Mouse (Mus musculus) adrenal gland, postnatal 25 days (tissue): ENCODE data around the gene Itpr2. TPM values are rescaled to one million over a fixed set of nuclear protein-coding genes. Genes with fewer than 3 reads are reported as not detected.
A peak's percentile ranks its signal among the peaks of the same experiment; 100 is the strongest.

Experiments
- DNase-seq: peaks from one replicate; pipeline ENCODE4 v3.0.0; 2021; ENCODE audit warnings: mixed read lengths
- total RNA-seq: library from RNA; stranded (reverse); gene quantifications from 2 replicates; pipeline ENCODE4 v1.2.3, GENCODE M21; 2021

The Itpr2 gene
- total RNA-seq, 1 experiment from 2014 or later = 55.6 TPM

DNA sequence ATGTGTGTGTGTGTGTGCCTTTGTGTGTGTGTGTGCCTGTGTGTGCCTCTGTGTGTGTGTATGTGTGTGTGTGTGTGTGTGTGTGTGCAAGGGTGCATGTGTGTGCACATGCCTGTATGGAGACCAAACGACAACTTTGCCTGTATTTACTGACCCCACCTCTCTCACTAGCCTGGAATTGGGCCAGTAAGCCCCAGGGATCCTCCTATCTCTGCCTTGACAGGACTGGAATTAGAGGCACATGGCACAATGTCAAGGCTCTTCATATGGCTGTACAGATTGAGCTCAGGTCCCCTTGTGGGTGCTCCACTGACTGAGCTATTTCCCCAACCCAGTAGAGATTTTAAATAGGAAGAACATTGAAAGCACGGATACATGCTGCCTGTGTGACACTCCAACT, 198.7 kb downstream of the Itpr2 start:
- DNase-seq = no peak

- DNase-seq = no peak
Measured at GRCm38 (mm10) chr6:146302574-146303130, 199.4 kb downstream of the Itpr2 start.

DNA sequence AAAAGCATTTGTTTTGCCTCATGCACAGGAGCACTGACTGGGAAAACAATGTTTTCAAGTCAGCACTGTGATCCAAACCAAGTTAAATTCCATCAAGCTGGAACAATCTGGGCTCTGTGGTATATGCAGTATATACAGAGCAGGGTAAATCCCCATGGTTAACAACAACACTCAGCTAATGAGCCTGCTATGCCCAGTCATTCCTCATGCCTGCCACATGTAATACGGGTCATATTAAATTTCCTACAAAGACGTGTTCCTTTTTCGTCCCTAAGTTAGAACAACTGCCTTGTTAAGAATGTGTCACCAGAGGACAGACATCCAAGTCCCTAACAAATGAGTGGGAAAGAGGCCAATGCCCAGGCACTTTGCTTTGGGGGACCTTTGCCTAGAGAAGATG, 199.9 kb downstream of the Itpr2 start:
- DNase-seq = no peak

DNA sequence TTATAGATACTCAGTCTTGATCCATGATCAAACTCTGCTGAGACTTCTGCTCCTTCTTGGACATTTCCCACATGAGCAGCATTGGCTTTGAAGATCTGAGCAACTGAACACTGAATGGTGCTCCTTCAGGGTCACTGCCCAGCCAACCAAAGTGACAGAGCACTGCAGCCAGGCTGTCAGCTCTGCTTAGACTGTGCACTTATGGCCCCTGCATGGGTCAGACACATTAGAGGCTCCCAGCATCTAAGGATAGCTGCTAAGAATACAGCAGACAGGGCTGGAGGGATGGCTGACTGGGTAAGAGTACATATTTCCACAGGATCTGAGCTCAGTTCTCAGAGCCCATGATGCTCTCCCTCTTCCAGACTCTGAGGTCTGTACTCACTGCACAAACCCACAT, 201.1 kb downstream of the Itpr2 start:
- no peak for DNase-seq

DNA sequence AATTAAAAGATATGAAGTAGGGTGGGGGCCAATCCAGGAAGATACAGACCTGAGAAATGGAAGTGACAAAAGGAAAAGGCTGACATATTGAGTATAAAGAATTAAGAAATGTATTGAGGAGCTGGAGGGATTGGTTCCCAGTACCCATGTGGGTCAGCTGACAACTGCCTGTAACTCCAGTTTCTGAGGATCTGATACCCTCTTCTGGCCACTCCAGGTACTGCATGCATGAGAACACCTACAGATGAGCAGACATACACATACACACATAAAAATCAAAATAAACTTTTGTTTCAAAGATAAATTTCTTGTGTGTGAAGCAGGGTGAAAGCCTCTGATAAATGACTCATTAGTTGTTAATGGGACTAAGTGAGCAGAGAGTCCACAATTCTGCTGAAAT, 203.3 kb downstream of the Itpr2 start:
- no peak for DNase-seq

- DNase-seq = no peak
Measured at GRCm38 (mm10) chr6:146291036-146291435, 211.0 kb downstream of the Itpr2 start.

GRCm38 (mm10) chr6:146289801-146290200, 212.2 kb downstream of the Itpr2 start:
- DNase-seq = no peak

- no peak for DNase-seq
Measured at GRCm38 (mm10) chr6:146288266-146288665, 213.8 kb downstream of the Itpr2 start.

DNA sequence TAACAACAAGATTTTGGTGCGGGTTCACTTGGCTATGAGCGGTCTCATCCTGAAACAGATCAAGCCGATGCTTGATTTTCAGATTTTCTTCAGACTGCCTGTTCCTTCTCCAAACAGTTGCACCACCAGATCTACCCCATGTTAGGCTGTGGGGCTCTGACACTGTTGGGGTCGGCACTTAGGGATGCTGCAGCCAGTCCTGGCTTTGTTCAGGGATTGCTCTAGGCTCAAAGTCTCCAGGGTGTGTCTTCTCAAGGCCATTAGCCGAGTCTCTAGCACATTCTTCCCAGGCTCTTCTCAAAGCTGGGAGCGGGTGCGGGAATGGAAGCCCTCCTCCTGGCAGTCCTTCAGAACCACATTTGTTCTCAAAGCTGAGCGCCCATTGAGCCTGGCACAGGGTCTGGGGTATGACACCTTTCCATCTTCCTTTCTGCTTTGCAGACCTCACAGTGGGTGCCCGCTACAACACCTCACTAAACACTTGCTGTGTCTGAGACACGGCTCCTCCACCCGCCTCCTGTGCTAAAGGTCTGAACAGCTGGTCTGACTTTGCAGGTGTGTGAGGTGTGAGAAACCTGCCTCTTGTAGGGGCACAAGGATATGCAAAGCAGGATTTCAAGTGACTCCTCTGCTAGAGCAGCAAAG, 217.0 kb downstream of the Itpr2 start:
- DNase-seq = no peak

- DNase-seq = no peak
Measured at GRCm38 (mm10) chr6:146283981-146284380, 218.0 kb downstream of the Itpr2 start.

DNA sequence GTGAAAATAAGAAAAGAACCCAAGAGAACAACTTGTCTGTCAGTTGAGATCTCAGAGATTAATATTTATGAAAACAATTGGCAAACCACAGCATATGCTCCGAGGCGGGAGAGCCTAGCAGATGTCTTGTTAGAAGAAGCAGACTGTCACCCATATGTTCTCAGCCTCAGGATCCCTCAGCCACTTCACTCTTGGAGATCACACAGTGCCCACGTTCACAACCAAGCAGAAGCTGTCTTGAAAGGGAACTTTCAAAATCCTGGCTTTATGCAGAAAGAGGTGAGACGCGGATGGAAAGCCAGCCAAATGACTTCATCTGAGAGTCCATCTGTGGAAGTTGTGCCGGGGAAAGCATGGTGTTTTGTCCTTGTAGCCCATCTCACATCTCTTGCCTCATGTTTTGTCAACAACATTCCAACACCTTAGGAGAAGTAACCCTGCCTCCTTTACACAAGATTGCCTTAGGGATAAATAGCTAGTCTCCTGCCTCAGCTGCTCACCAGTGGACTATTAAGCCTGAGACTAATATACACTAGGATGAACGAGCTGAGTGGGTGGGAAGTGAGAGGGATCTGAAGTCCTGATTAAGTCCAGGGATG, 219.9 kb downstream of the Itpr2 start:
- DNase-seq = no peak

- DNase-seq = no peak
Measured at GRCm38 (mm10) chr6:146281176-146281899, 220.7 kb downstream of the Itpr2 start.

GRCm38 (mm10) chr6:146273256-146273655, 228.8 kb downstream of the Itpr2 start:
- DNase-seq = no peak

- DNase-seq = no peak
Measured at GRCm38 (mm10) chr6:146272253-146273036, 229.6 kb downstream of the Itpr2 start.

DNA sequence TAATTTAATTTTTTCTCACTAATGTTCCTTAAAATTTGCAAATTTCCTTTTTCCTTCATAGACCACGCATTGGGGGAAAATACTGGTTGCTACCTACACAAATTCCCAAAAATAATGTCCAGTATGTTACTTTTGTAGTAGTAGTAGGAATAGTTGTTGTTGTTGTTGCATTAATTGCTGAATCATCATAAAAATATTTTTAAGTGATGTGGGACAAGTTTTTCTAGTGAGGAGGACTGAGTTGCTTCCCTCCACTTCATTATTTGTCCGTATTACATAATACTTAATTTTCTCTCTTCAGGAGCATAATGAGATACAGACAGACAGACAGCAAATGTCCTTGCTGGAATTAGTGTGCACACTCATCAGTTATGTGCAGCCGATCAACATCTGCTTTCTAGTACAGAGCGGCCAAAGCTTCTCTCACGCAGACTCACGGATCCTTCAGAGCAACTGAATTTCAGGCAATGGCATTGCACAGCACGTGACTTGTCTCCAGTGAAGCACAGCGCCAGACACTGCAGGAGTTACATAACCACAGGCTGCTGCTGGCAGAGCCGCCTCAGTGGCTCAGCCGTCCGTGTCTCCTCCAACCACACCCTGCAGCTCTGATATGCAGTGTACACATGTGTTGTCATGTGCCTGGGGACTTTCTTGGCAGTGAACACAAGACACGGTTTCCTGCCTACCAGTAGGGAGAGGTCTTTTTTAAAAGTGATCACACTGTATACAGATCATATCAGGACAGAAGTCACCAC, 231.1 kb downstream of the Itpr2 start:
- DNase-seq = peak; percentile 60

DNA sequence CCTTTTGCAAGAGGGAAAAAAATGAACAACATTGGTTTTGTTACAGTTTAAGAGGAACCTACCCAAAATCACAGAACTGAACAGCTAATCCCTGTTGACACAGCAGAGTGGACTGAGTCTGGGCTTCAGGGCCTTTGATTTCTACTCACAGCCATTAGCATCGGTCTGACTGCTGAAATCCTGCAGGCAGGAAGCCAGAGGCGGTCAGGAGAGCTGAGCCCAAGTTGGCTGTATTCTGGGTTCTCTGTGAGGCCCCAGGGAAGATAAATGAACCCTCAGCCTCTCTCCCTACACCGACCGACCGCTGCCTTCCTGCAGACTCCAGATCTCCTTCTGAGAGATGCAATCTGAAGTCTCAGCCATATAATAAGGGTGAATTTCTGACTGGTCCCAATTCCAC, 231.9 kb downstream of the Itpr2 start:
- peak; percentile 12 for DNase-seq

DNA sequence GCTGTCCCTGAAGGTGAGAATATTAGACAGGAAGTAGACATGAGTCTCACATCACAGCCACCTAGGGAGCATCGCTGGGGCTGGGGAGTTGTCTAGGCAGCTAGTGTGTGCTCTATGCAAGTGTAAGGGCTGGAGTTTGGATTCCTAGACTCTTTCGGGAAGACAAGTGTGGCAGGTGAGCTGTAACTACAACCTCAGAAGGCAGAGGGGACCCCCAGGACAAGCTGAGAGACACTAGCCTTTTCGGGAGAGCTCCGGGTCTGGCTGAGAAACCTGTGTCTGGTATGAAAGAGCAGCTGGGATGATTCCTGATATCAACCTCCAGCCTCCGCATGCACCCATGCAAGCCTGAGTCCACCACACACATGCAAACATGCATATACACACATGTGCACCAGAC, 232.7 kb downstream of the Itpr2 start:
- DNase-seq = no peak

GRCm38 (mm10) chr6:146260674-146261376, 241.2 kb downstream of the Itpr2 start:
- DNase-seq = no peak

DNA sequence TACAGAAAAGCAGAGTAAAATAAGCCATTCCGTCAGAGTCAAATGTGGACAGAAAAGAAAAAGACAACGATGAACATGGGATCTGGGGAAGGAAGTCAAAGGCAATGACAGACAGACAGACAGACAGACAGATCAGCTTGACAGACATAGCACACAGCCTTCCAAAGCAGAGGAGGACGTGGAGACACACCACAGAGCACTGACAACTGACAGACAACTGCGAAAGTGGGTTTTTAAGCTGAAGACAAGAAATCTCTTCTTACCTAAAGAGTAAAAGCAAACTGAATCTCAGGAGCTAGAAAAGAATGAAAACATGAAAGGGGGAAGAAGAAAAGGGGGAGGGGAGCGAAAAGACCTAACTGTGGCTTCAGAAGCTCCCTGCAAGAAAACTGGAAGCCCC, 243.3 kb downstream of the Itpr2 start:
- DNase-seq = no peak

DNA sequence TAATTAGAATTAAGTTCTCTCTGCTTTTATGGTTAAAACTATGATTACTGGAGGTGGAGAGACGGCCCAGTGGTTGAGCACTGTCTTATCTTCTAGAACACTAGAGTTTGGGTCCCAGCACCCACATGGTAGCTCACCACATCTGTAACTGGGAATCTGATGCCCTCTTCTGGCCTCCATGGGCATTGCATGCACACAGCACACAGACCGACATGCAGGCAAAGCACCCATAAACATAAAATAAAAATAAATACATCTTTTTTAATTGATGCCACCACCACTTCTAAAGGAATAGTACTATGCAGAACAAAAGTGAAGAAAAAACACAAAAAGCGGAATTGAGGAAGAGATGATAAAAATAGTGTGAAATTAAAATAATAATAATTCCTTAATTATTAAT, 243.8 kb downstream of the Itpr2 start:
- DNase-seq = no peak
